Mouse (Mus musculus) megakaryocyte, embryonic 14.5 days (primary cell): ENCODE measurements around the gene Fcgr3.

Experiments
- FLI1 ChIP-seq: IDR thresholded peaks from 2 replicates; pipeline ENCODE4 v1.6.1; 2012; ENCODE audit warnings: low read length, inconsistent platforms, mixed read lengths
- GATA1 ChIP-seq: IDR thresholded peaks from 3 replicates; pipeline ENCODE4 v1.6.1; 2012; ENCODE audit warnings: mixed read lengths, low read length, inconsistent platforms, borderline replicate concordance

DNA sequence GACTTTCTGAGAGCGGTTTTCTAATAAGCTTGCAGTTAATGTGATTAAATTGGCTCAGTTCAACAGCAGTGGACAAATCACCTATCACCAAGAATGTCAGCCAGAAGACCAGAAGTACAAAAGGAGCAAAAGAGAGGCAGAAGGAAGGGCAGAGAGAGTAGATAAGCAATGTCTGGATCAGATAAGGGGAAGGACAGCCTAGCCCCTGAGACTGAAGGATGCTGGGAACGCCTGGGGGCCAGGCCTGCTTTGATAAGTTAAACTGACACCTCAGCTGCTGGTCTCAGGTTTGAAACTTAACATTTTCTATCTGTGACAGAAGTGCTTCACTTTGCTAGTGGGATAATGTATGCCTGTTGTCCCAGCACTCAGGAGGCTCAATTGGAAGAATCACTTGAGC, 32.9 kb upstream of the Fcgr3 start:
- TF ChIP-seq GATA1 (no peak), FLI1 (no peak)
